Mouse (Mus musculus) erythroblast, embryonic 14.5 days (primary cell): ENCODE measurements around the gene Ptpn13.

Experiments
- GATA1 ChIP-seq: IDR thresholded peaks from 2 replicates; pipeline ENCODE4 v1.6.1; 2012; ENCODE audit warnings: low read length, inconsistent platforms, mixed read lengths
- TAL1 ChIP-seq: IDR thresholded peaks from 3 replicates; pipeline ENCODE4 v1.6.1; 2012; ENCODE audit warnings: low read length, inconsistent platforms, mixed read lengths

GRCm38 (mm10) chr5:103517641-103518040 lies 92.6 kb downstream of the Ptpn13 start:
- no peak for TF ChIP-seq TAL1
- no peak for TF ChIP-seq GATA1
